Mouse (Mus musculus) heart, adult 2 months (tissue): ENCODE results near the gene Zfr2.

Experiments
- CTCF ChIP-seq: fragments of 200-600 bp; IDR thresholded peaks from 2 replicates; pipeline ENCODE4 v1.8.1; 2022; ENCODE audit warnings: antibody characterized with exemption, mild to moderate bottlenecking, moderate library complexity
- EP300 ChIP-seq: fragments of 200-500 bp; IDR thresholded peaks from 2 replicates; pipeline ENCODE4 v1.6.1; 2011; ENCODE audit warnings: low read depth, low read length, control low read depth; ENCODE audit not compliant: insufficient read depth
- POLR2A ChIP-seq: fragments of 200-500 bp; IDR thresholded peaks from 2 replicates; pipeline ENCODE4 v1.6.1; 2011; ENCODE audit warnings: mild to moderate bottlenecking, low read depth, low read length, control low read depth; ENCODE audit not compliant: insufficient read depth

- TF ChIP-seq CTCF, result no peak
- no peak for TF ChIP-seq POLR2A
- TF ChIP-seq EP300, result no peak
Measured at GRCm38 (mm10) chr10:81286586-81286985, 53.6 kb downstream of the Zfr2 start.
